Comparison of ENCODE assay signal across 25 mouse cellular contexts in genomic region chr8:70257456-70257855, GRCm38 (mm10). TPM values are rescaled to one million over a fixed set of nuclear protein-coding genes. Genes with fewer than 3 reads are reported as not detected.
DNase-seq lines count a peak whose midpoint lies in the region; ATAC-seq and TF ChIP-seq lines count a peak whose summit lies in the region.
"Had no signal": no experiment of that assay in that cellular context is flagged by ENCODE, and none has a peak within 500 bp of the region (broad histone marks: within the 10 kb centered on the region; RNA-seq: fewer than 3 reads in every experiment).

No protein-coding gene starts in this region.

- 83% methylated on average over 3 of the region's 3 CpGs for WGBS in intestine, embryonic 16.5 days

- no peak for TF ChIP-seq CTCF in gastrocnemius, adult 2 months (IDR thresholded peaks at IDR 0.05)

- H3K9ac ChIP-seq in intestine, embryonic 16.5 days (ENCODE audit: low read depth, low read length) = no peak overlapping the region
- H3K9ac ChIP-seq: embryonic facial prominence, embryonic 15.5 days; hindbrain, embryonic 13.5 days; limb, embryonic 12.5 days; lung, embryonic 15.5 days; neural tube, embryonic 12.5 days had no signal

- intact Hi-C loops in gastrocnemius, adult 2 months (cut with DNase I) = no loop called here
- intact Hi-C loops in gastrocnemius, postnatal 36 days (cut with DNase I) = no loop called here

- H3K4me2 ChIP-seq in intestine, embryonic 16.5 days (ENCODE audit: low read depth, low read length) = no peak overlapping the region
- H3K4me2 ChIP-seq: embryonic facial prominence, embryonic 15.5 days; heart, embryonic 13.5 days; hindbrain, embryonic 13.5 days; limb, embryonic 12.5 days; liver, embryonic 13.5 days; lung, embryonic 15.5 days; neural tube, embryonic 12.5 days had no signal

- H3K27ac ChIP-seq in gastrocnemius, adult 2 months = no peak overlapping the region
- no peak overlapping the region for H3K27ac ChIP-seq in intestine, embryonic 16.5 days (ENCODE audit: low read length)
- H3K27ac ChIP-seq: embryonic facial prominence, embryonic 15.5 days; hindbrain, embryonic 13.5 days; limb, embryonic 12.5 days; lung, embryonic 15.5 days; neural tube, embryonic 12.5 days had no signal

- no peak overlapping the region for H3K4me3 ChIP-seq in gastrocnemius, adult 2 months
- no peak overlapping the region for H3K4me3 ChIP-seq in intestine, embryonic 16.5 days (ENCODE audit: low read length)
- H3K4me3 ChIP-seq: embryonic facial prominence, embryonic 15.5 days; heart, embryonic 13.5 days; hindbrain, embryonic 13.5 days; limb, embryonic 12.5 days; liver, embryonic 13.5 days; lung, embryonic 15.5 days; neural tube, embryonic 12.5 days had no signal

- no peaks in the 10 kb centered on the region for H3K9me3 ChIP-seq in intestine, embryonic 16.5 days (ENCODE audit: control insufficient read depth, low read length)
- H3K9me3 ChIP-seq: embryonic facial prominence, embryonic 15.5 days; heart, embryonic 13.5 days; hindbrain, embryonic 13.5 days; limb, embryonic 12.5 days; liver, embryonic 13.5 days; lung, embryonic 15.5 days; neural tube, embryonic 12.5 days had no signal

- peak; percentile 27 for DNase-seq in gastrocnemius, adult 2 months
- DNase-seq in gastrocnemius, postnatal 36 days = no peak
- DNase-seq in 3134 (ENCODE audit: extremely low read depth, insufficient read length, low spot score) = peak; percentile 9
- DNase-seq in cerebellum, adult 18-20 months = peak; percentile 52 to 65
- DNase-seq in cerebellum, postnatal 25 days = peak; percentile 61 to 75
- no peak for DNase-seq in adrenal gland, postnatal 14 days
- DNase-seq: adrenal gland, postnatal 36 days; gastrocnemius, postnatal 14 days; heart, adult 18-20 months; kidney, adult 18-20 months; kidney, postnatal 14 days; liver, embryonic 13.5 days; lung, postnatal 4 days; midbrain, embryonic 14.5 days; right cerebral cortex, postnatal 14 days; thymus, postnatal 4 days had no signal

- H3K4me1 ChIP-seq in intestine, embryonic 16.5 days (ENCODE audit: control insufficient read depth, insufficient read depth, low read length) = no peaks in the 10 kb centered on the region
- H3K4me1 ChIP-seq: embryonic facial prominence, embryonic 15.5 days; hindbrain, embryonic 13.5 days; limb, embryonic 12.5 days; lung, embryonic 15.5 days; neural tube, embryonic 12.5 days had no signal

- no peaks in the 10 kb centered on the region for H3K27me3 ChIP-seq in intestine, embryonic 16.5 days (replicated peaks; ENCODE audit: control insufficient read depth, insufficient read depth, low read length)
- H3K27me3 ChIP-seq: embryonic facial prominence, embryonic 15.5 days; heart, embryonic 13.5 days; hindbrain, embryonic 13.5 days; limb, embryonic 12.5 days; liver, embryonic 13.5 days; lung, embryonic 15.5 days; neural tube, embryonic 12.5 days had no signal

- no peak for ATAC-seq in intestine, embryonic 16.5 days
- ATAC-seq: CD4-positive, CD25-positive, alpha-beta regulatory T cell, adult 4 months; forebrain, embryonic 14.5 days had no signal

- peaks cover 36% of the 10 kb centered on the region for H3K36me3 ChIP-seq in intestine, embryonic 16.5 days (ENCODE audit: control insufficient read depth, insufficient read depth, low read length)

RNA-seq across cellular contexts. Expression of gene Armc6, which starts 23.2 kb away (rescaled TPM):
- total RNA-seq in gastrocnemius, adult 2 months (2021) = 1 to 10 TPM; 7.6 to 9.7 TPM
- total RNA-seq in gastrocnemius, postnatal 36 days (2021) = 1 to 10 TPM; 6.8 to 7.3 TPM
- 25.1 and 29.0 TPM in 2 replicates for polyA plus RNA-seq in intestine, embryonic 16.5 days (2015; fragmentation: Nextera tagmentation; extraction: Ambion mirVana)
- 11.3 and 13.4 TPM in 2 replicates for total RNA-seq in adrenal gland, postnatal 14 days (2021)

RNA-seq across cellular contexts. Expression of gene Sugp2, which starts 23.4 kb away (rescaled TPM):
- total RNA-seq in gastrocnemius, adult 2 months (2021) = 10 to 100 TPM; 41.8 to 50.7 TPM
- 10 to 100 TPM; 34.8 to 46.2 TPM for total RNA-seq in gastrocnemius, postnatal 36 days (2021)
- 17.3 and 18.1 TPM in 2 replicates for polyA plus RNA-seq in intestine, embryonic 16.5 days (2015; fragmentation: Nextera tagmentation; extraction: Ambion mirVana)
- total RNA-seq in adrenal gland, postnatal 14 days (2021) = 30.9 and 31.5 TPM in 2 replicates

RNA-seq across cellular contexts. Expression of gene Homer3, which starts 25.2 kb away (rescaled TPM):
- 1 to 10 TPM; 3.8 to 4.3 TPM for total RNA-seq in gastrocnemius, adult 2 months (2021)
- 1 to 10 TPM; 3.0 to 4.7 TPM for total RNA-seq in gastrocnemius, postnatal 36 days (2021)
- 25.5 and 26.0 TPM in 2 replicates for polyA plus RNA-seq in intestine, embryonic 16.5 days (2015; fragmentation: Nextera tagmentation; extraction: Ambion mirVana)
- 21.3 and 25.0 TPM in 2 replicates for total RNA-seq in adrenal gland, postnatal 14 days (2021)

RNA-seq across cellular contexts. Expression of gene Ddx49, which starts 44.8 kb away (rescaled TPM):
- total RNA-seq in gastrocnemius, adult 2 months (2021) = 10 to 100 TPM; 29.9 to 30.0 TPM
- total RNA-seq in gastrocnemius, postnatal 36 days (2021) = 10 to 100 TPM; 28.8 to 33.0 TPM
- 44.2 and 48.4 TPM in 2 replicates for polyA plus RNA-seq in intestine, embryonic 16.5 days (2015; fragmentation: Nextera tagmentation; extraction: Ambion mirVana)
- total RNA-seq in adrenal gland, postnatal 14 days (2021) = 49.2 and 71.3 TPM in 2 replicates

RNA-seq across cellular contexts. Expression of gene Cope, which starts 44.9 kb away (rescaled TPM):
- total RNA-seq in gastrocnemius, adult 2 months (2021) = 100 to 1,000 TPM; 118 to 128 TPM
- 100 to 1,000 TPM; 115 TPM for total RNA-seq in gastrocnemius, postnatal 36 days (2021)
- polyA plus RNA-seq in intestine, embryonic 16.5 days (2015; fragmentation: Nextera tagmentation; extraction: Ambion mirVana) = 432 and 443 TPM in 2 replicates
- total RNA-seq in adrenal gland, postnatal 14 days (2021) = 215 and 222 TPM in 2 replicates

Comparison
In these comparisons a context has a peak if more than half of its experiments do, and no peak if none do; other contexts are left out.
1. DNase-seq: peak in gastrocnemius, adult 2 months (single experiment), 3134 (single experiment), cerebellum, adult 18-20 months (2 of 2) and cerebellum, postnatal 25 days (2 of 2); none in gastrocnemius, postnatal 36 days (0 of 2) and adrenal gland, postnatal 14 days (single experiment).